Mouse (Mus musculus): ENCODE results near the gene Duox1. TPM values are rescaled to one million over a fixed set of nuclear protein-coding genes. Genes with fewer than 3 reads are reported as not detected.
"Not testable (repeated sequence)": the region's sequence is repeated elsewhere in the genome, so short reads cannot be mapped to it uniquely, and the experiment has no call there.

Gene Duox1
- polyA plus RNA-seq, 1 experiment from 2014 or later: not detected

GRCm38 (mm10) chr2:122324586-122324985 lies 9.1 kb downstream of the Duox1 start:
- Histone ChIP-seq H3K27ac (no peak overlapping the region), H3K4me3 (no peak overlapping the region), H3K4me1 (no peaks in the 10 kb centered on the region), H3K36me3 (no peaks in the 10 kb centered on the region), H3K9me3 (no peaks in the 10 kb centered on the region), H3K27me3 (ENCODE audit: insufficient read depth, poor library complexity, severe bottlenecking) (no peaks in the 10 kb centered on the region)
- DNase-seq (ENCODE audit: low spot score): no peak
- WGBS: 77% methylated on average over 3 of the region's 3 CpGs

- Histone ChIP-seq H3K4me3 (no peak overlapping the region), H3K27ac (no peak overlapping the region), H3K9me3 (no peaks in the 10 kb centered on the region), H3K27me3 (ENCODE audit: insufficient read depth, poor library complexity, severe bottlenecking) (no peaks in the 10 kb centered on the region), H3K4me1 (no peaks in the 10 kb centered on the region), H3K36me3 (no peaks in the 10 kb centered on the region)
- 61% methylated on average over 2 of the region's 2 CpGs for WGBS
- no peak for DNase-seq (ENCODE audit: low spot score)
Observed at GRCm38 (mm10) chr2:122325361-122325760, 9.9 kb downstream of the Duox1 start.

- 52% methylated on average over 3 of the region's 3 CpGs for WGBS
- no peak for DNase-seq (ENCODE audit: low spot score)
Observed at GRCm38 (mm10) chr2:122327986-122328385, 12.5 kb downstream of the Duox1 start.

GRCm38 (mm10) chr2:122330317-122330716 lies 14.8 kb downstream of the Duox1 start:
- H3K36me3 ChIP-seq; DNase-seq (ENCODE audit: low spot score); H3K4me3 ChIP-seq; H3K9me3 ChIP-seq; H3K27ac ChIP-seq; H3K27me3 ChIP-seq (ENCODE audit: insufficient read depth, poor library complexity, severe bottlenecking); H3K4me1 ChIP-seq: not testable (repeated sequence)
- 78% methylated on average over 6 of the region's 6 CpGs for WGBS

More at GRCm38 (mm10) chr2:122327986-122328385, 12.5 kb downstream of the Duox1 start:
- Histone ChIP-seq H3K36me3 (no peaks in the 10 kb centered on the region), H3K4me1 (no peaks in the 10 kb centered on the region), H3K4me3 (no peak overlapping the region), H3K9me3 (no peaks in the 10 kb centered on the region), H3K27me3 (ENCODE audit: insufficient read depth, poor library complexity, severe bottlenecking) (no peaks in the 10 kb centered on the region), H3K27ac (no peak overlapping the region)

- DNase-seq (ENCODE audit: low spot score): no peak
- H3K27me3 ChIP-seq (ENCODE audit: insufficient read depth, poor library complexity, severe bottlenecking): peaks cover 4% of the 10 kb centered on the region; the same call in 1 of the 2 replicates
Observed at GRCm38 (mm10) chr2:122332222-122332621, 16.8 kb downstream of the Duox1 start.

GRCm38 (mm10) chr2:122334170-122334569 lies 18.7 kb downstream of the Duox1 start:
- Histone ChIP-seq H3K27ac (no peak overlapping the region), H3K4me3 (no peak overlapping the region), H3K36me3 (no peaks in the 10 kb centered on the region), H3K27me3 (ENCODE audit: insufficient read depth, poor library complexity, severe bottlenecking) (peaks cover 12% of the 10 kb centered on the region), H3K9me3 (no peaks in the 10 kb centered on the region), H3K4me1 (peaks cover 14% of the 10 kb centered on the region)
- 64% methylated on average over 3 of the region's 3 CpGs for WGBS
- DNase-seq (ENCODE audit: low spot score): no peak

More at GRCm38 (mm10) chr2:122332222-122332621, 16.8 kb downstream of the Duox1 start:
- no peaks in the 10 kb centered on the region for H3K9me3 ChIP-seq
- H3K36me3 ChIP-seq: no peaks in the 10 kb centered on the region
- H3K27ac ChIP-seq: no peak overlapping the region
- peaks cover 11% of the 10 kb centered on the region for H3K4me1 ChIP-seq
- 75% methylated on average over 3 of the region's 3 CpGs for WGBS
- H3K4me3 ChIP-seq: no peak overlapping the region

GRCm38 (mm10) chr2:122337291-122337690 lies 21.8 kb downstream of the Duox1 start:
- no peak overlapping the region for H3K27ac ChIP-seq
- no peaks in the 10 kb centered on the region for H3K9me3 ChIP-seq
- peaks cover 14% of the 10 kb centered on the region for H3K4me1 ChIP-seq
- WGBS: 51% methylated on average over 21 of the region's 21 CpGs
- peaks cover 12% of the 10 kb centered on the region for H3K27me3 ChIP-seq (ENCODE audit: insufficient read depth, poor library complexity, severe bottlenecking)
- H3K4me3 ChIP-seq: no peak overlapping the region
- DNase-seq (ENCODE audit: low spot score): no peak
- no peaks in the 10 kb centered on the region for H3K36me3 ChIP-seq

- Histone ChIP-seq H3K27ac (no peak overlapping the region), H3K36me3 (no peaks in the 10 kb centered on the region), H3K4me1 (peaks cover 15% of the 10 kb centered on the region), H3K9me3 (no peaks in the 10 kb centered on the region), H3K27me3 (ENCODE audit: insufficient read depth, poor library complexity, severe bottlenecking) (peaks cover 11% of the 10 kb centered on the region; the same call in 1 of the 2 replicates), H3K4me3 (no peak overlapping the region)
- DNase-seq (ENCODE audit: low spot score): no peak
- WGBS: 77% methylated on average over 6 of the region's 6 CpGs
Observed at GRCm38 (mm10) chr2:122345106-122345893, 29.8 kb downstream of the Duox1 start.

- H3K4me1 ChIP-seq: peaks cover 15% of the 10 kb centered on the region
- not testable (repeated sequence) for H3K36me3 ChIP-seq; H3K9me3 ChIP-seq; H3K4me3 ChIP-seq; H3K27ac ChIP-seq; DNase-seq (ENCODE audit: low spot score)
- WGBS: 81% methylated on average over 6 of the region's 6 CpGs
- H3K27me3 ChIP-seq (ENCODE audit: insufficient read depth, poor library complexity, severe bottlenecking): peaks cover 11% of the 10 kb centered on the region; the same call in 1 of the 2 replicates
Observed at GRCm38 (mm10) chr2:122346164-122346563, 30.7 kb downstream of the Duox1 start.

GRCm38 (mm10) chr2:122347257-122347656 lies 31.8 kb downstream of the Duox1 start:
- 85% methylated on average over 3 of the region's 3 CpGs for WGBS
- Histone ChIP-seq H3K36me3 (no peaks in the 10 kb centered on the region), H3K9me3 (no peaks in the 10 kb centered on the region), H3K4me1 (peaks cover 15% of the 10 kb centered on the region), H3K27ac (no peak overlapping the region), H3K4me3 (no peak overlapping the region), H3K27me3 (ENCODE audit: insufficient read depth, poor library complexity, severe bottlenecking) (peaks cover 11% of the 10 kb centered on the region; the same call in 1 of the 2 replicates)
- no peak for DNase-seq (ENCODE audit: low spot score)

- H3K4me3 ChIP-seq: peak overlapping the region; percentile 68
- peaks cover 6% of the 10 kb centered on the region; the same call in 1 of the 2 replicates for H3K36me3 ChIP-seq
- peaks cover 6% of the 10 kb centered on the region; the same call in 1 of the 2 replicates for H3K27me3 ChIP-seq (ENCODE audit: insufficient read depth, poor library complexity, severe bottlenecking)
- under 1% methylated on average over 63 of the region's 63 CpGs for WGBS
- H3K4me1 ChIP-seq: peaks cover 22% of the 10 kb centered on the region
- H3K9me3 ChIP-seq: no peaks in the 10 kb centered on the region
- peak overlapping the region; percentile 95 for H3K27ac ChIP-seq
- peak; percentile 89 for DNase-seq (ENCODE audit: low spot score)
Observed at GRCm38 (mm10) chr2:122348531-122349131, 33.2 kb downstream of the Duox1 start.

- H3K27me3 ChIP-seq (ENCODE audit: insufficient read depth, poor library complexity, severe bottlenecking): 0 out of 2 replicates have a peak, but pooled peaks cover 1% of the 10 kb centered on the region
- 6% methylated on average over 14 of the region's 14 CpGs for WGBS
- H3K4me3 ChIP-seq: peak overlapping the region; percentile 68
- no peaks in the 10 kb centered on the region for H3K9me3 ChIP-seq
- H3K27ac ChIP-seq: peak overlapping the region; percentile 95
- peak; percentile 83 for DNase-seq (ENCODE audit: low spot score)
- H3K36me3 ChIP-seq: peaks cover 12% of the 10 kb centered on the region; the same call in 1 of the 2 replicates
- peaks cover 28% of the 10 kb centered on the region for H3K4me1 ChIP-seq
Observed at GRCm38 (mm10) chr2:122349136-122349785, 33.8 kb downstream of the Duox1 start.
